Mouse (Mus musculus) lung, embryonic 15.5 days (tissue): Measurements from ENCODE around the gene Grap. TPM values are rescaled to one million over a fixed set of nuclear protein-coding genes. Genes with fewer than 3 reads are reported as not detected.

ENCODE experiments used
- ATAC-seq: fragments of 200-750 bp; cut with Nextera tagmentation; 2 replicates; pipeline ENCODE4 v1.8.0; 2017; ENCODE audit warnings: moderate number of reproducible peaks, borderline replicate concordance; ENCODE audit not compliant: low FRiP score, low TSS enrichment; ENCODE audit errors: extremely low read depth
- H3K27ac ChIP-seq: fragments of 300-500 bp; sonication (generic); 2 replicates; pipeline ENCODE4 v1.5.1; 2015; ENCODE audit warnings: moderate library complexity, mild to moderate bottlenecking, inconsistent platforms
- H3K27me3 ChIP-seq: fragments of 300-500 bp; sonication (generic); 2 replicates; pipeline ENCODE4 v1.6.1; 2015; ENCODE audit warnings: inconsistent platforms
- H3K36me3 ChIP-seq: fragments of 300-500 bp; sonication (generic); 2 replicates; pipeline ENCODE4 v1.6.1; 2015; ENCODE audit warnings: inconsistent platforms
- H3K4me1 ChIP-seq: fragments of 300-500 bp; sonication (generic); 2 replicates; pipeline ENCODE4 v1.6.1; 2015; ENCODE audit warnings: inconsistent platforms
- H3K4me2 ChIP-seq: fragments of 300-500 bp; sonication (generic); 2 replicates; pipeline ENCODE4 v1.6.1; 2015; ENCODE audit warnings: inconsistent platforms, mild to moderate bottlenecking, moderate library complexity
- H3K4me3 ChIP-seq: fragments of 300-500 bp; sonication (generic); 2 replicates; pipeline ENCODE4 v1.5.1; 2015; ENCODE audit warnings: mild to moderate bottlenecking, inconsistent platforms
- H3K9ac ChIP-seq: fragments of 300-500 bp; sonication (generic); 2 replicates; pipeline ENCODE4 v1.6.1; 2015; ENCODE audit warnings: inconsistent platforms
- H3K9me3 ChIP-seq: fragments of 300-500 bp; sonication (generic); 2 replicates; pipeline ENCODE4 v1.6.1; 2016; ENCODE audit warnings: inconsistent platforms
- WGBS: fragments of 180-500 bp; shearing (Covaris S2); methylation state at CpG from one replicate; pipeline ENCODE4 v1.1.7; 2015; 5-methylcytosine and 5-hydroxymethylcytosine counted together
- polyA plus RNA-seq: library from polyadenylated mRNA; unstranded; fragments of >200 nt; fragmentation: Nextera tagmentation; extraction: Ambion mirVana; gene quantifications from 2 replicates; pipeline ENCODE4 v1.2.1, GENCODE M21; 2015

Grap gene
- 37.6 and 42.2 TPM in 2 replicates for polyA plus RNA-seq

GRCm38 (mm10) chr11:61652686-61653447, at the start of gene Grap:
TSS of gene Grap (plus strand) at chr11:61653265.
- peak within 1 kb of the TSS; percentile 27; the same call in 1 of the 2 replicates for H3K27ac ChIP-seq
- H3K4me1 ChIP-seq: peaks cover 2% of the 10 kb centered on the region; the same call in 1 of the 2 replicates
- no peaks in the 10 kb centered on the region for H3K27me3 ChIP-seq
- H3K9ac ChIP-seq: peak within 1 kb of the TSS; percentile 24
- peak within 1 kb of the TSS; percentile 37 for H3K4me3 ChIP-seq
- H3K9me3 ChIP-seq: no peaks in the 10 kb centered on the region
- 33% methylated on average over 10 of the region's 10 CpGs for WGBS
- H3K4me2 ChIP-seq: peak within 1 kb of the TSS; percentile 46
- H3K36me3 ChIP-seq: no peaks in the 10 kb centered on the region
- ATAC-seq: no peak

- WGBS: 63% methylated on average over 4 of the region's 4 CpGs
- no peak for ATAC-seq
Observed at GRCm38 (mm10) chr11:61608072-61608471, 45.0 kb upstream of the Grap start.

GRCm38 (mm10) chr11:61611197-61611596, 41.9 kb upstream of the Grap start:
- H3K36me3 ChIP-seq: no peaks in the 10 kb centered on the region
- no peak overlapping the region for H3K27ac ChIP-seq
- H3K27me3 ChIP-seq: no peaks in the 10 kb centered on the region
- H3K4me2 ChIP-seq: no peak overlapping the region
- ATAC-seq: no peak
- H3K9ac ChIP-seq: no peak overlapping the region
- WGBS: 76% methylated on average over 3 of the region's 3 CpGs
- no peaks in the 10 kb centered on the region for H3K9me3 ChIP-seq
- H3K4me3 ChIP-seq: no peak overlapping the region
- H3K4me1 ChIP-seq: peaks cover 12% of the 10 kb centered on the region

More at GRCm38 (mm10) chr11:61608072-61608471, 45.0 kb upstream of the Grap start:
- Histone ChIP-seq H3K4me1 (no peaks in the 10 kb centered on the region), H3K36me3 (no peaks in the 10 kb centered on the region), H3K27ac (no peak overlapping the region), H3K9ac (no peak overlapping the region), H3K4me2 (no peak overlapping the region), H3K4me3 (no peak overlapping the region), H3K9me3 (no peaks in the 10 kb centered on the region), H3K27me3 (no peaks in the 10 kb centered on the region)

- H3K4me3 ChIP-seq: no peak overlapping the region
- WGBS: 46% methylated on average over 4 of the region's 4 CpGs
- no peak overlapping the region for H3K27ac ChIP-seq
- peaks cover 20% of the 10 kb centered on the region for H3K4me1 ChIP-seq
- ATAC-seq: no peak
- no peak overlapping the region for H3K9ac ChIP-seq
- H3K36me3 ChIP-seq: no peaks in the 10 kb centered on the region
- H3K9me3 ChIP-seq: no peaks in the 10 kb centered on the region
- H3K4me2 ChIP-seq: no peak overlapping the region
- H3K27me3 ChIP-seq: no peaks in the 10 kb centered on the region
Observed at GRCm38 (mm10) chr11:61612116-61612635, 40.9 kb upstream of the Grap start.

- Histone ChIP-seq H3K4me2 (no peak overlapping the region), H3K36me3 (no peaks in the 10 kb centered on the region), H3K4me1 (peaks cover 26% of the 10 kb centered on the region), H3K27me3 (no peaks in the 10 kb centered on the region), H3K27ac (no peak overlapping the region), H3K9ac (no peak overlapping the region), H3K9me3 (no peaks in the 10 kb centered on the region), H3K4me3 (no peak overlapping the region)
- WGBS: 60% methylated on average over 5 of the region's 5 CpGs
- no peak for ATAC-seq
Observed at GRCm38 (mm10) chr11:61614401-61614800, 38.7 kb upstream of the Grap start.

- peaks cover 31% of the 10 kb centered on the region for H3K4me1 ChIP-seq
- H3K4me2 ChIP-seq: peak overlapping the region; percentile 55
- H3K9ac ChIP-seq: peak overlapping the region; percentile 20; the same call in 1 of the 2 replicates
- H3K27ac ChIP-seq: peak overlapping the region; percentile 72
- no peaks in the 10 kb centered on the region for H3K27me3 ChIP-seq
- WGBS: 6% methylated on average over 19 of the region's 22 CpGs
- H3K9me3 ChIP-seq: no peaks in the 10 kb centered on the region
- no peaks in the 10 kb centered on the region for H3K36me3 ChIP-seq
- peak overlapping the region; percentile 22 for H3K4me3 ChIP-seq
- peak; percentile 67; the same call in 1 of the 2 replicates for ATAC-seq
Observed at GRCm38 (mm10) chr11:61615686-61616522, 37.2 kb upstream of the Grap start.

GRCm38 (mm10) chr11:61616523-61617292, 36.4 kb upstream of the Grap start:
- WGBS: 60% methylated on average over 9 of the region's 9 CpGs
- H3K27ac ChIP-seq: no peak overlapping the region
- no peak overlapping the region for H3K4me3 ChIP-seq
- 0 out of 2 replicates have a peak overlapping the region, but pooled peaks have one; percentile 8 for H3K9ac ChIP-seq
- no peak for ATAC-seq
- no peaks in the 10 kb centered on the region for H3K27me3 ChIP-seq
- H3K4me1 ChIP-seq: peaks cover 31% of the 10 kb centered on the region
- H3K36me3 ChIP-seq: no peaks in the 10 kb centered on the region
- H3K9me3 ChIP-seq: no peaks in the 10 kb centered on the region
- H3K4me2 ChIP-seq: no peak overlapping the region

- H3K36me3 ChIP-seq: no peaks in the 10 kb centered on the region
- H3K27me3 ChIP-seq: no peaks in the 10 kb centered on the region
- H3K4me3 ChIP-seq: no peak overlapping the region
- H3K4me2 ChIP-seq: no peak overlapping the region
- no peaks in the 10 kb centered on the region for H3K9me3 ChIP-seq
- no peak overlapping the region for H3K27ac ChIP-seq
- WGBS: 71% methylated on average over 7 of the region's 7 CpGs
- H3K9ac ChIP-seq: no peak overlapping the region
- no peak for ATAC-seq
- H3K4me1 ChIP-seq: peaks cover 31% of the 10 kb centered on the region
Observed at GRCm38 (mm10) chr11:61617293-61617975, 35.6 kb upstream of the Grap start.

- Histone ChIP-seq H3K4me1 (peaks cover 31% of the 10 kb centered on the region), H3K9me3 (no peaks in the 10 kb centered on the region), H3K27me3 (no peaks in the 10 kb centered on the region), H3K9ac (no peak overlapping the region), H3K36me3 (no peaks in the 10 kb centered on the region), H3K4me3 (no peak overlapping the region), H3K27ac (no peak overlapping the region), H3K4me2 (no peak overlapping the region)
- no peak for ATAC-seq
- 85% methylated on average over 8 of the region's 8 CpGs for WGBS
Observed at GRCm38 (mm10) chr11:61618131-61618530, 34.9 kb upstream of the Grap start.

- Histone ChIP-seq H3K27me3 (no peaks in the 10 kb centered on the region), H3K4me3 (no peak overlapping the region), H3K9me3 (no peaks in the 10 kb centered on the region), H3K27ac (no peak overlapping the region), H3K9ac (no peak overlapping the region), H3K36me3 (no peaks in the 10 kb centered on the region), H3K4me1 (peaks cover 31% of the 10 kb centered on the region), H3K4me2 (no peak overlapping the region)
- 76% methylated on average over 8 of the region's 8 CpGs for WGBS
- ATAC-seq: no peak
Observed at GRCm38 (mm10) chr11:61618571-61618970, 34.5 kb upstream of the Grap start.

- Histone ChIP-seq H3K4me1 (peaks cover 31% of the 10 kb centered on the region), H3K4me3 (peak overlapping the region; percentile 48), H3K27ac (no peak overlapping the region; the same call in 1 of the 2 replicates), H3K9ac (peak overlapping the region; percentile 31; the same call in 1 of the 2 replicates), H3K4me2 (peak overlapping the region; percentile 84), H3K27me3 (no peaks in the 10 kb centered on the region), H3K9me3 (no peaks in the 10 kb centered on the region), H3K36me3 (no peaks in the 10 kb centered on the region)
- 10% methylated on average over 6 of the region's 6 CpGs for WGBS
- no peak for ATAC-seq
Observed at GRCm38 (mm10) chr11:61619356-61619755, 33.7 kb upstream of the Grap start.
